Mouse (Mus musculus): ENCODE measurements around the gene Hfe. TPM values are rescaled to one million over a fixed set of nuclear protein-coding genes. Genes with fewer than 3 reads are reported as not detected.

Hfe gene
- polyA plus RNA-seq (2014; fragmentation: Nextera tagmentation; extraction: Ambion mirVana) = 6.1 and 6.8 TPM in 2 replicates

GRCm38 (mm10) chr13:23710374-23711089 lies at the start of gene Hfe:
TSS of gene Hfe (minus strand) at chr13:23710854.
- WGBS = 4% methylated on average over 17 of the region's 17 CpGs
- ATAC-seq (ENCODE audit: insufficient number of reproducible peaks, insufficient read depth, low FRiP score, low read depth) = peak; percentile 69
- no peak within 1 kb of the TSS for H3K27ac ChIP-seq (ENCODE audit: low read length)
- peak within 1 kb of the TSS; percentile 91 for H3K4me2 ChIP-seq (replicated peaks; ENCODE audit: low read depth, low read length)
- no peaks in the 10 kb centered on the region for H3K27me3 ChIP-seq (ENCODE audit: control insufficient read depth, insufficient read depth, low read length)
- H3K36me3 ChIP-seq (ENCODE audit: control insufficient read depth, insufficient read depth, low read length) = no peaks in the 10 kb centered on the region
- H3K9me3 ChIP-seq (ENCODE audit: control insufficient read depth, low read depth, low read length) = no peaks in the 10 kb centered on the region
- peak within 1 kb of the TSS; percentile 44 for H3K4me3 ChIP-seq (ENCODE audit: low read depth, low read length)
- H3K9ac ChIP-seq (replicated peaks; ENCODE audit: low read depth, low read length) = peak within 1 kb of the TSS; percentile 40
- no peaks in the 10 kb centered on the region for H3K4me1 ChIP-seq (ENCODE audit: control insufficient read depth, insufficient read depth, low read length)

- H3K27me3 ChIP-seq (ENCODE audit: control insufficient read depth, insufficient read depth, low read length) = no peaks in the 10 kb centered on the region
- peak overlapping the region; percentile 50 for H3K4me3 ChIP-seq (ENCODE audit: low read depth, low read length)
- H3K4me2 ChIP-seq (replicated peaks; ENCODE audit: low read depth, low read length) = peak overlapping the region; percentile 67
- WGBS = 63% methylated on average over 1 of the region's 1 CpGs
- H3K4me1 ChIP-seq (ENCODE audit: control insufficient read depth, insufficient read depth, low read length) = peaks cover 11% of the 10 kb centered on the region
- no peaks in the 10 kb centered on the region for H3K36me3 ChIP-seq (ENCODE audit: control insufficient read depth, insufficient read depth, low read length)
- ATAC-seq (ENCODE audit: insufficient number of reproducible peaks, insufficient read depth, low FRiP score, low read depth) = no peak
- no peaks in the 10 kb centered on the region for H3K9me3 ChIP-seq (ENCODE audit: control insufficient read depth, low read depth, low read length)
- H3K9ac ChIP-seq (replicated peaks; ENCODE audit: low read depth, low read length) = peak overlapping the region; percentile 22
- peak overlapping the region; percentile 75 for H3K27ac ChIP-seq (ENCODE audit: low read length)
Measured at GRCm38 (mm10) chr13:23759916-23760239, 49.2 kb upstream of the Hfe start.

- Histone ChIP-seq H3K4me2 (replicated peaks; ENCODE audit: low read depth, low read length) (no peak overlapping the region), H3K27ac (ENCODE audit: low read length) (no peak overlapping the region; the same call in 1 of the 2 replicates)
- 71% methylated on average over 3 of the region's 3 CpGs for WGBS
Measured at GRCm38 (mm10) chr13:23759251-23759771, 48.7 kb upstream of the Hfe start.

DNA sequence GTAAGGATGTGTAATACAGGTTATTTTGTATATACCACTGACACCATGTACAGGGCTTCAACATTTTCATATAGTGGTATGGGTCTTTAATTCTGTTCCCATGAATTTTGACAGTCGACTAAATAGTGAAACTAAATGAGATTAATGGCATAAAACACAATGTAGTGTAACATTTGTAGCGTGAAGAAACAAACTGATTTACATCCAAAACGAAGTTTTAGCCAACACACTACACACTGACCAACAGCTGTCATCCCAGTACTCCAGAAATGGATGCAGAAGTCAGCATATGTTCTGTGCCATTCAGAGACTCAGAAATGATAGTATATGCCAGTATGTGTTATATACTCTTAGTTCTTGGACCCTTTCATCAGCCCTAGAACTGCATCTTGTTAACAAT lies 47.3 kb upstream of the Hfe start:
- Histone ChIP-seq H3K9me3 (ENCODE audit: control insufficient read depth, low read depth, low read length) (no peaks in the 10 kb centered on the region), H3K36me3 (ENCODE audit: control insufficient read depth, insufficient read depth, low read length) (no peaks in the 10 kb centered on the region), H3K4me3 (ENCODE audit: low read depth, low read length) (no peak overlapping the region), H3K27me3 (ENCODE audit: control insufficient read depth, insufficient read depth, low read length) (no peaks in the 10 kb centered on the region), H3K27ac (ENCODE audit: low read length) (peak overlapping the region; percentile 92; the same call in 1 of the 2 replicates), H3K9ac (replicated peaks; ENCODE audit: low read depth, low read length) (no peak overlapping the region), H3K4me2 (replicated peaks; ENCODE audit: low read depth, low read length) (no peak overlapping the region), H3K4me1 (ENCODE audit: control insufficient read depth, insufficient read depth, low read length) (peaks cover 11% of the 10 kb centered on the region)
- 43% methylated on average over 3 of the region's 3 CpGs for WGBS
- ATAC-seq (ENCODE audit: insufficient number of reproducible peaks, insufficient read depth, low FRiP score, low read depth) = no peak

More at GRCm38 (mm10) chr13:23759251-23759771, 48.7 kb upstream of the Hfe start:
- no peaks in the 10 kb centered on the region for H3K36me3 ChIP-seq (ENCODE audit: control insufficient read depth, insufficient read depth, low read length)
- peaks cover 8% of the 10 kb centered on the region for H3K4me1 ChIP-seq (ENCODE audit: control insufficient read depth, insufficient read depth, low read length)
- H3K9ac ChIP-seq (replicated peaks; ENCODE audit: low read depth, low read length) = no peak overlapping the region
- no peak for ATAC-seq (ENCODE audit: insufficient number of reproducible peaks, insufficient read depth, low FRiP score, low read depth)
- no peak overlapping the region for H3K4me3 ChIP-seq (ENCODE audit: low read depth, low read length)
- no peaks in the 10 kb centered on the region for H3K9me3 ChIP-seq (ENCODE audit: control insufficient read depth, low read depth, low read length)
- no peaks in the 10 kb centered on the region for H3K27me3 ChIP-seq (ENCODE audit: control insufficient read depth, insufficient read depth, low read length)

GRCm38 (mm10) chr13:23757211-23757773 lies 46.6 kb upstream of the Hfe start:
- no peaks in the 10 kb centered on the region for H3K27me3 ChIP-seq (ENCODE audit: control insufficient read depth, insufficient read depth, low read length)
- ATAC-seq (ENCODE audit: insufficient number of reproducible peaks, insufficient read depth, low FRiP score, low read depth) = no peak
- peak overlapping the region; percentile 39 for H3K4me3 ChIP-seq (ENCODE audit: low read depth, low read length)
- H3K4me1 ChIP-seq (ENCODE audit: control insufficient read depth, insufficient read depth, low read length) = peaks cover 13% of the 10 kb centered on the region
- WGBS = 2% methylated on average over 14 of the region's 23 CpGs
- peak overlapping the region; percentile 70 for H3K4me2 ChIP-seq (replicated peaks; ENCODE audit: low read depth, low read length)
- H3K9ac ChIP-seq (replicated peaks; ENCODE audit: low read depth, low read length) = peak overlapping the region; percentile 40; the same call in 1 of the 2 replicates
- no peaks in the 10 kb centered on the region for H3K36me3 ChIP-seq (ENCODE audit: control insufficient read depth, insufficient read depth, low read length)
- peak overlapping the region; percentile 92 for H3K27ac ChIP-seq (ENCODE audit: low read length)
- no peaks in the 10 kb centered on the region for H3K9me3 ChIP-seq (ENCODE audit: control insufficient read depth, low read depth, low read length)

DNA sequence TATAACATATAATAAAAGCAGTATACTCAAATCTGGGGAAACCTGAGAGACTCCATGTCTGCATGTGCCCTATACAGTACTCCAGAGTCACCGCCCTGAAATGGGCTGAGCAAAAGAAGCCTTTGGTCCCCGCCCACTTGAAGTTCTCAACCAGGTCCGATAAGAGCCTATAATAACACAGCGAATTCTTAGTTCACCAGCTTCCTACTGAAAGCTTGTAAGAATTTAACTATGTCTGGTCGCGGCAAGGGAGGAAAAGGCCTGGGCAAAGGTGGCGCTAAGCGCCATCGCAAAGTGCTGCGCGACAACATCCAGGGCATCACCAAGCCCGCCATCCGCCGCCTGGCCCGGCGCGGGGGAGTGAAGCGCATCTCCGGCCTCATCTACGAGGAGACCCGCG lies 46.1 kb upstream of the Hfe start, which contains the start of gene Hist1h4b:
Gene Hist1h4b, plus strand, starts transcription at position 224 of the 400 bp plus-strand sequence.
- Histone ChIP-seq H3K27me3 (ENCODE audit: control insufficient read depth, insufficient read depth, low read length) (no peaks in the 10 kb centered on the region), H3K9me3 (ENCODE audit: control insufficient read depth, low read depth, low read length) (no peaks in the 10 kb centered on the region), H3K27ac (ENCODE audit: low read length) (peak within 1 kb of the TSS; percentile 92), H3K36me3 (ENCODE audit: control insufficient read depth, insufficient read depth, low read length) (no peaks in the 10 kb centered on the region), H3K9ac (replicated peaks; ENCODE audit: low read depth, low read length) (peak within 1 kb of the TSS; percentile 40; the same call in 1 of the 2 replicates), H3K4me1 (ENCODE audit: control insufficient read depth, insufficient read depth, low read length) (peaks cover 13% of the 10 kb centered on the region), H3K4me2 (replicated peaks; ENCODE audit: low read depth, low read length) (peak within 1 kb of the TSS; percentile 70), H3K4me3 (ENCODE audit: low read depth, low read length) (peak within 1 kb of the TSS; percentile 39)
- 0% methylated on average over 17 of the region's 22 CpGs for WGBS
- peak; percentile 71 for ATAC-seq (ENCODE audit: insufficient number of reproducible peaks, insufficient read depth, low FRiP score, low read depth)

DNA sequence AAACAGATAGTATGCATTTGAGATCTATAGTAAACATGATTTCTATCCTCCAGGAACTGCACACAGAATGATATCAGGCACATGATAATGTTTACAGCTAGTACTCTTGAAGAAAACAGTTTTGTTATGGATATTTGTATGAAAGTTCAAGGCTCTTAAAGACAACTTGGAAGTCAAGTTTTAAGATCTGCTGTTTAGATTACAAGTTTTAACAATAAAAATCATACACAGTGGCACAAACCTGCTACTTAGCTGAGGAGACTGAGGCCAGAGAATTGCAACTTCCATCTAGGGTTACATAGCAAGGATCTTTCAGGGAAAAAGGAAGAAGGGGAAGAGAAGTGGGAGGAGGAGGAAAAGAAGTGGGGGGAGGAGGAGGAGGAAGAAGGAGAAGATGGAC lies 44.3 kb upstream of the Hfe start:
- Histone ChIP-seq H3K36me3 (ENCODE audit: control insufficient read depth, insufficient read depth, low read length) (no peaks in the 10 kb centered on the region), H3K9ac (replicated peaks; ENCODE audit: low read depth, low read length) (no peak overlapping the region), H3K4me3 (ENCODE audit: low read depth, low read length) (no peak overlapping the region), H3K27ac (ENCODE audit: low read length) (no peak overlapping the region), H3K9me3 (ENCODE audit: control insufficient read depth, low read depth, low read length) (no peaks in the 10 kb centered on the region), H3K4me1 (ENCODE audit: control insufficient read depth, insufficient read depth, low read length) (peaks cover 9% of the 10 kb centered on the region), H3K4me2 (replicated peaks; ENCODE audit: low read depth, low read length) (no peak overlapping the region), H3K27me3 (ENCODE audit: control insufficient read depth, insufficient read depth, low read length) (no peaks in the 10 kb centered on the region)
- ATAC-seq (ENCODE audit: insufficient number of reproducible peaks, insufficient read depth, low FRiP score, low read depth) = no peak

- Histone ChIP-seq H3K27ac (ENCODE audit: low read length) (peak overlapping the region; percentile 79; the same call in 1 of the 2 replicates), H3K9me3 (ENCODE audit: control insufficient read depth, low read depth, low read length) (no peaks in the 10 kb centered on the region)
Measured at GRCm38 (mm10) chr13:23753314-23754078, 42.8 kb upstream of the Hfe start.

More at GRCm38 (mm10) chr13:23753314-23754078, 42.8 kb upstream of the Hfe start:
- peaks cover 11% of the 10 kb centered on the region; the same call in 1 of the 2 replicates for H3K4me1 ChIP-seq (ENCODE audit: control insufficient read depth, insufficient read depth, low read length)
- no peaks in the 10 kb centered on the region for H3K36me3 ChIP-seq (ENCODE audit: control insufficient read depth, insufficient read depth, low read length)
- peak overlapping the region; percentile 40 for H3K4me2 ChIP-seq (replicated peaks; ENCODE audit: low read depth, low read length)
- H3K27me3 ChIP-seq (ENCODE audit: control insufficient read depth, insufficient read depth, low read length) = no peaks in the 10 kb centered on the region
- peak overlapping the region; percentile 37; the same call in 1 of the 2 replicates for H3K4me3 ChIP-seq (ENCODE audit: low read depth, low read length)
- WGBS = 46% methylated on average over 4 of the region's 4 CpGs
- peak overlapping the region; percentile 34; the same call in 1 of the 2 replicates for H3K9ac ChIP-seq (replicated peaks; ENCODE audit: low read depth, low read length)
- ATAC-seq (ENCODE audit: insufficient number of reproducible peaks, insufficient read depth, low FRiP score, low read depth) = no peak
